Mouse (Mus musculus) myocyte (in vitro differentiated cells): ENCODE measurements around the gene Sox21. TPM values are rescaled to one million over a fixed set of nuclear protein-coding genes. Genes with fewer than 3 reads are reported as not detected.

Experiments
- H3K27me3 ChIP-seq: one replicate; pipeline ENCODE4 v1.6.1; 2011; ENCODE audit not compliant: control insufficient read depth, insufficient read depth, insufficient read length
- H3K36me3 ChIP-seq: one replicate; pipeline ENCODE4 v1.6.1; 2011; ENCODE audit not compliant: control insufficient read depth, insufficient read depth
- H3K4me2 ChIP-seq: one replicate; pipeline ENCODE4 v1.6.1; 2011; ENCODE audit warnings: low read depth, control low read depth
- H3K4me3 ChIP-seq: one replicate; pipeline ENCODE4 v1.5.1; 2011; ENCODE audit warnings: mild to moderate bottlenecking, control low read depth, moderate library complexity
- H3K79me2 ChIP-seq: one replicate; pipeline ENCODE4 v1.6.1; 2011; ENCODE audit not compliant: control insufficient read depth, insufficient read depth
- H3ac ChIP-seq: one replicate; pipeline ENCODE4 v1.6.1; 2011; ENCODE audit not compliant: control insufficient read depth, insufficient read length
- CEBPB ChIP-seq: IDR thresholded peaks from 2 replicates; pipeline ENCODE4 v1.6.1; 2011; ENCODE audit warnings: mild to moderate bottlenecking, moderate library complexity; ENCODE audit not compliant: poor library complexity, insufficient read depth, severe bottlenecking
- E2F4 ChIP-seq: IDR thresholded peaks from one replicate; pipeline ENCODE4 v1.6.1; 2011; ENCODE audit warnings: mild to moderate bottlenecking, control low read depth, moderate library complexity; ENCODE audit not compliant: insufficient read depth
- MAX ChIP-seq: IDR thresholded peaks from one replicate; pipeline ENCODE4 v1.6.1; 2011; ENCODE audit warnings: low read depth, mild to moderate bottlenecking, control low read depth
- MYOD1 ChIP-seq, 3 experiments: IDR thresholded peaks; one replicate each; pipeline ENCODE4 v1.6.1; 2011; ENCODE audit warnings: control low read depth in 2 of 3, low read depth in 2 of 3, mild to moderate bottlenecking in 2 of 3, moderate library complexity in 1 of 3; ENCODE audit not compliant: insufficient read length in 2 of 3, control insufficient read depth in 1 of 3
- MYOG ChIP-seq, 3 experiments: IDR thresholded peaks; one replicate each; pipeline ENCODE4 v1.6.1; 2011; ENCODE audit warnings: control low read depth in 2 of 3, low read depth in 2 of 3, mild to moderate bottlenecking in 2 of 3; ENCODE audit not compliant: insufficient read length in 2 of 3, control insufficient read depth in 1 of 3, insufficient read depth in 1 of 3
- POLR2A ChIP-seq: IDR thresholded peaks from one replicate; pipeline ENCODE4 v1.6.1; 2011; ENCODE audit warnings: low read depth, mild to moderate bottlenecking, control low read depth, moderate library complexity; ENCODE audit not compliant: insufficient read length
- POLR2AphosphoS2 ChIP-seq: IDR thresholded peaks from one replicate; pipeline ENCODE4 v1.6.1; 2011; ENCODE audit warnings: low read depth, control low read depth; ENCODE audit not compliant: insufficient read length
- REST ChIP-seq: IDR thresholded peaks from one replicate; pipeline ENCODE4 v1.6.1; 2011; ENCODE audit warnings: mild to moderate bottlenecking, control low read depth, moderate library complexity; ENCODE audit not compliant: insufficient read depth, insufficient read length
- SRF ChIP-seq: IDR thresholded peaks from one replicate; pipeline ENCODE4 v1.6.1; 2011; ENCODE audit warnings: low read depth; ENCODE audit not compliant: control insufficient read depth, insufficient read length
- TCF12 ChIP-seq: IDR thresholded peaks from one replicate; pipeline ENCODE4 v1.6.1; 2011; ENCODE audit warnings: mild to moderate bottlenecking, control low read depth; ENCODE audit not compliant: poor library complexity, insufficient read depth, severe bottlenecking
- TCF3 ChIP-seq: IDR thresholded peaks from one replicate; pipeline ENCODE4 v1.6.1; 2011; ENCODE audit warnings: low read depth, control low read depth; ENCODE audit not compliant: insufficient read length
- USF1 ChIP-seq: IDR thresholded peaks from one replicate; pipeline ENCODE4 v1.6.1; 2011; ENCODE audit warnings: low read depth, mild to moderate bottlenecking, control low read depth, moderate library complexity
- polyA plus RNA-seq: library from polyadenylated mRNA; unstranded; fragments of >200 nt; fragmentation: generic; extraction: Trizol; gene quantifications from one replicate; pipeline ENCODE4 v1.2.1, GENCODE M21; 2012; ENCODE audit warnings: missing spikeins

The Sox21 gene
- polyA plus RNA-seq, 1 experiment, result not detected

DNA sequence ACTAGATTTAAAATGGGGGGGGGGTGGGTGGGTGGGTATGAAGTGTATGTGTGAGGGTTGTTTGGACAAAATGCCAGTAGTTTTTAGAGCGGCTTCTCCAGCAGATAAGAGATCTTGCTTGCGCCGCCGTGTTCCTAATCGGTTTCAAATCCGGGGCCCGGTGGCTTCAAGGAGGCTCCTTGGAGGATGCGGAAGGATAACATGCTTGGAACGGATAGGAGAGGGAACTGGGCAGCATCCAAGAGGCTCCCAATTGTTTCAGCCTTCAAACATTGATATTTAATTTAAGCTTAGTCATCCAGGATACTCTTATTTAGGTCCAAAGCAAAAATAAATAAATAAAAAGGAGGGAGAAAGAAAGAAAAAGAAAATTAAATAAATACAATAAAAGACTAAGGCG is 43.2 kb downstream of the Sox21 start:
- Histone ChIP-seq H3K27me3 (peaks cover 6% of the 10 kb centered on the region), H3K36me3 (no peaks in the 10 kb centered on the region)
- no peak for TF ChIP-seq E2F4
- TF ChIP-seq CEBPB, result no peak
- no peak for TF ChIP-seq TCF12
- no peak for TF ChIP-seq SRF
- TF ChIP-seq POLR2AphosphoS2, result no peak
- TF ChIP-seq MYOG (IDR thresholded peaks at IDR 0.05; ENCODE audit: control insufficient read depth in 1 of 3, insufficient read depth in 1 of 3, insufficient read length in 2 of 3, low read depth in 2 of 3), result no peak
- no peak for TF ChIP-seq USF1
- TF ChIP-seq POLR2A, result no peak
- TF ChIP-seq TCF3, result no peak
- no peak for TF ChIP-seq MYOD1 (IDR thresholded peaks at IDR 0.05; ENCODE audit: control insufficient read depth in 1 of 3, insufficient read length in 2 of 3, low read depth in 2 of 3)
- TF ChIP-seq MAX, result no peak

DNA sequence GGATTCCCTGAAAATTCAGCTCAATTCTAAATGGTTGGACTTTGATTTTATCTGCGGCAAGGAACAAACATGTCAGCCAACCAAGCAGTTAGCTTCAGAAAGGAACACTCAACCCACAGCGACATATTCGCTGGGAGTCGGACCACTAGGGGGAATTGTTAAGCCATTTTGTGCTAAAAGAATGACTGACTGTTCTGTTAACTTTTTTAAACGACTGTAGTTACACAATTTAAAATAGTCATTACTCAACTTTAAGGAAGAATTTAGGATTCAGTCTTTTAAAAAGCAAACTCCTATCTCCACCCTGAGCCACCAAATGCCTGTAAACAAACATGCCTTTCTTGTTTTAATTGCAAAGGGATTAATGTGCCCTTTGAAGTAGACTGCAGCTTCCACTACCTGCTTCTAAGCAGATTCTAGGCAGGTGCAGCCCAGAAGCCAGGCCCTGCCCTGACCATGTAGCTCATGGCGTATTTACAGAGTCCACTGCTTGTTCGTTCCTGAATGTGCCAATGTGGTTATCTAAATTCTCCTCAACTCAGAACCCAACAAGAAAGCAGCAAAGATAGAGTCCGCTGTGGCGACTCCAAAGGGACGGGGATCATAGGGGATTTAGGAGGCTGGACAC is 43.7 kb downstream of the Sox21 start:
- TF ChIP-seq POLR2A (no peak), CEBPB (no peak), E2F4 (no peak), MAX (no peak), MYOD1 (IDR thresholded peaks at IDR 0.05; ENCODE audit: control insufficient read depth in 1 of 3, insufficient read length in 2 of 3, low read depth in 2 of 3) (no peak), MYOG (IDR thresholded peaks at IDR 0.05; ENCODE audit: control insufficient read depth in 1 of 3, insufficient read depth in 1 of 3, insufficient read length in 2 of 3, low read depth in 2 of 3) (no peak), USF1 (no peak), TCF12 (no peak), TCF3 (no peak), SRF (no peak), POLR2AphosphoS2 (no peak), REST (no peak)

More for the DNA sequence above, 43.2 kb downstream of the Sox21 start:
- no peak overlapping the region for H3K4me2 ChIP-seq
- no peak overlapping the region for H3K4me3 ChIP-seq
- H3K79me2 ChIP-seq, result no peaks in the 10 kb centered on the region
- H3ac ChIP-seq, result no peak overlapping the region

GRCm38 (mm10) chr14:118191442-118191841 is 45.4 kb downstream of the Sox21 start:
- Histone ChIP-seq H3ac (no peak overlapping the region), H3K4me2 (no peak overlapping the region), H3K27me3 (peaks cover 6% of the 10 kb centered on the region), H3K79me2 (no peaks in the 10 kb centered on the region), H3K4me3 (no peak overlapping the region), H3K36me3 (no peaks in the 10 kb centered on the region)
- no peak for TF ChIP-seq TCF3
- TF ChIP-seq MYOG (IDR thresholded peaks at IDR 0.05; ENCODE audit: control insufficient read depth in 1 of 3, insufficient read depth in 1 of 3, insufficient read length in 2 of 3, low read depth in 2 of 3), result no peak
- no peak for TF ChIP-seq MYOD1 (IDR thresholded peaks at IDR 0.05; ENCODE audit: control insufficient read depth in 1 of 3, insufficient read length in 2 of 3, low read depth in 2 of 3)
- no peak for TF ChIP-seq POLR2A
- TF ChIP-seq POLR2AphosphoS2, result no peak
- TF ChIP-seq SRF, result no peak
- TF ChIP-seq CEBPB, result no peak
- TF ChIP-seq MAX, result no peak
- no peak for TF ChIP-seq TCF12
- no peak for TF ChIP-seq E2F4
- no peak for TF ChIP-seq USF1
- TF ChIP-seq REST, result no peak

More for the DNA sequence above, 43.7 kb downstream of the Sox21 start:
- Histone ChIP-seq H3ac (no peak overlapping the region), H3K4me3 (no peak overlapping the region), H3K36me3 (no peaks in the 10 kb centered on the region), H3K4me2 (no peak overlapping the region), H3K79me2 (no peaks in the 10 kb centered on the region), H3K27me3 (peaks cover 6% of the 10 kb centered on the region)

Other genes starting within 250 kb of the Sox21 start
- 0.01 TPM for gene Dct, start 184.8 kb downstream of the Sox21 start, polyA plus RNA-seq
- 10.0 TPM for gene Tgds, start 104.3 kb downstream of the Sox21 start, polyA plus RNA-seq
- 15.8 TPM for gene Gpr180, start 99.9 kb downstream of the Sox21 start, polyA plus RNA-seq
- gene Gm9376, start 29.9 kb upstream of the Sox21 start, polyA plus RNA-seq, result not detected